Mouse (Mus musculus): ENCODE data around the gene Vac14. TPM values are rescaled to one million over a fixed set of nuclear protein-coding genes. Genes with fewer than 3 reads are reported as not detected.

Gene Vac14
- polyA plus RNA-seq, 1 experiment from 2014 or later = 27.0 TPM

DNA sequence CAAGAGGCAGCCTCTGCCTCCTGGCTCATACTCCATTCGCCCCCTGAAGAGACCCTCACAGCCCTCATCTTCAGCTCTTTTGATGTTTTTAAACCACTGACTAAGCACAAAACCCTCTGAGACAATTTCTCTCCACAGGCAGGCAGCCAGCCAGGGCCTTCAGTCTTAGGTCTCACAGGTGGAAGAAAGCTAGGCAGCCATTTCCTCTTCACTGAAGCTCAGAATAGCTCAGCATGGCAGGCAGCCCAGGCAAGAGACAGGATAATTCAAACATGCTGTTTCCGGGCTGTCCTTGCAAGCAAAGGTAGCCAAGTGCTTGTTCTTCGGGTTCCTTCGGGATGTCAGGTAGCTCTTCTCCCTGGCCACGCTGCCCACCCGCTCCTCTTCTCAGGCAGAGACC is 52.9 kb downstream of the Vac14 start:
- H3K36me3 ChIP-seq (replicated peaks) = peaks cover 40% of the 10 kb centered on the region
- ATAC-seq (ENCODE audit: low FRiP score) = no peak
- no peaks in the 10 kb centered on the region for H3K9me3 ChIP-seq
- no peak overlapping the region for H3K4me2 ChIP-seq
- no peaks in the 10 kb centered on the region for H3K27me3 ChIP-seq
- WGBS = 90% methylated on average over 6 of the region's 6 CpGs
- H3K27ac ChIP-seq = no peak overlapping the region
- H3K4me3 ChIP-seq (replicated peaks) = no peak overlapping the region
- no peaks in the 10 kb centered on the region for H3K4me1 ChIP-seq
- no peak overlapping the region for H3K9ac ChIP-seq

DNA sequence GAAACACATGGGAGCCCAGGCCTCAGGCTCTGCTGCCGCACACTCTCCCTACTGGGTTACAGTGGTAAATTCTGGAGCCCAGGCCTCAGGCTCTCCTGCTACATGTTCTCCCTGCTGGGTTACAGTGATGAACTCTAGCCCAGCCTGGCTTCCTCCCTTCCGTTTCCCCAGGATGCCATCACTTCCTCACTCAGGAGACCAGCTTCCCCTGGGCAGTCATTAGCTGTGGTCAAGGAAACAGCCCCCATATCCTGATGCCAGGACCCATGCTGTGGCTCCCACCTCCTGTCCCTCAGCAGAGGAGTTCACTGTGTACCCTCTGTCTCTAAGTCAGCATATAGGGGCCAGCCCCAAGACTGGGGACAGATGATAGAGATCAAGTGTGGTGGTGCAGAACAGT is 53.7 kb downstream of the Vac14 start:
- H3K27ac ChIP-seq = no peak overlapping the region
- H3K4me1 ChIP-seq = no peaks in the 10 kb centered on the region
- 85% methylated on average over 2 of the region's 2 CpGs for WGBS
- no peak overlapping the region for H3K9ac ChIP-seq
- no peaks in the 10 kb centered on the region for H3K27me3 ChIP-seq
- no peaks in the 10 kb centered on the region for H3K9me3 ChIP-seq
- H3K36me3 ChIP-seq (replicated peaks) = peaks cover 42% of the 10 kb centered on the region
- H3K4me3 ChIP-seq (replicated peaks) = no peak overlapping the region
- H3K4me2 ChIP-seq = no peak overlapping the region
- no peak for ATAC-seq (ENCODE audit: low FRiP score)

DNA sequence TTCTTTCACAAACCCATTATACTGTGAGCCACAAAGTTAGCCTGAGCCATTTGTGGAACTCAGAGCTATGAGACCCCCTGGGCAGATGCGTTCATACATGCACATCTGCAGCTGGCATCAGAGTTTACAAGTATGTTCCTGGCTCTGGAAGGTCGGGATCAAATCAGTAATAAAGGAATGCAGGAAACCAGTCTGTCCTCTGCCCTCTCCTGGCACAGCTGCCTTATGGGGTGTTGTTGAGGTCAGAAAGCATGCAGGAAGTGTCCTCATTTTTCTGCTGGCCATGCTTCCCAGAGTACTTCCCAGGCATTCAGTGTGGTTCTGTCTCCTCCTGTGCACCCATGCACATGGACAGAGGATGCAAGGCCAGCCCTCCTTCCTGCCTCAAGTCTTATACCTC is 54.8 kb downstream of the Vac14 start:
- Histone ChIP-seq H3K9me3 (no peaks in the 10 kb centered on the region), H3K27me3 (no peaks in the 10 kb centered on the region), H3K4me1 (no peaks in the 10 kb centered on the region), H3K9ac (no peak overlapping the region), H3K27ac (no peak overlapping the region), H3K4me2 (no peak overlapping the region), H3K36me3 (replicated peaks) (peaks cover 42% of the 10 kb centered on the region), H3K4me3 (replicated peaks) (no peak overlapping the region)
- WGBS = 89% methylated on average over 2 of the region's 2 CpGs
- no peak for ATAC-seq (ENCODE audit: low FRiP score)

DNA sequence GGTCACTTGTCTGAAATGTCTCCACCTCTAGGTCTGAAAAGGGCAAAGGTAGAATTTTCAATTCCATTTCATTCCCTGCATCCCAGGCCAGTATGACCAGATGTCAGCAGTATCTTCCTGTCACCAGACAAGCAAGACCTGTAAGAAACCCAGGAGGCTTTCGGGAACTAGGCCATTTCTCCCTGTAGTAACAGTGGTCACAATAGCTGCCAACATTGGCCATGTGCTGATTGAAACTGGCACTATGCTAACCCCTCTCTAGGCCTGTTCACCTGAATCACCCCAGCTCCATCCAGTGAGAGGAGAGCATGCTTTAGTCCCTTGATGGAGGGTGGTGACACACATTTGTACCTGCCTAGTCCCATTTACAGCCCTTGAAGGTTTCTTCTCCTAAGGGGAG is 56.2 kb downstream of the Vac14 start:
- Histone ChIP-seq H3K4me3 (replicated peaks) (no peak overlapping the region), H3K9ac (no peak overlapping the region), H3K4me1 (no peaks in the 10 kb centered on the region), H3K36me3 (replicated peaks) (peaks cover 47% of the 10 kb centered on the region), H3K27me3 (no peaks in the 10 kb centered on the region), H3K9me3 (no peaks in the 10 kb centered on the region), H3K4me2 (no peak overlapping the region), H3K27ac (no peak overlapping the region)
- no peak for ATAC-seq (ENCODE audit: low FRiP score)
- 93% methylated on average over 1 of the region's 1 CpGs for WGBS

DNA sequence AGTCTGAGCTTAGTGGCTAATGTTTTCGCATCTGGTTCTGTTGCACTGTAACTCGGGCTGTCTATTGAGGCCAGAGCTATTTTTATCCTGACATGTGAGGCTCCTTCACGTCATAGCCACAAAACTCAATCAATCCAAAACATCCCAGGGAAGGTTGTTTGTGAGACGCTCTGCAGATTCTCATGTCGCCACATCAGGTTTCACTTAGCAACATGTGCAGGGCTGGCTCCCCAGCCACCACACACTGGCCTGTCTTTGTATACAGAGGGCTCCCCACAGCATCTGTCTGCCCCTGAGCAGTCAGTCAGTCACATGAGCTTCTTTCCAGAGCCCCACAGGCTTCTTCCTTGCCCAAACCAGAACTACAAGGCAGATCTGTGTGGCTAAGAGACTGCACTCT is 58.3 kb downstream of the Vac14 start:
- Histone ChIP-seq H3K4me3 (replicated peaks) (no peak overlapping the region), H3K4me1 (no peaks in the 10 kb centered on the region), H3K27ac (no peak overlapping the region), H3K27me3 (no peaks in the 10 kb centered on the region), H3K9me3 (no peaks in the 10 kb centered on the region), H3K9ac (no peak overlapping the region), H3K4me2 (no peak overlapping the region), H3K36me3 (replicated peaks) (peaks cover 43% of the 10 kb centered on the region)
- 93% methylated on average over 5 of the region's 5 CpGs for whole genome bisulfite sequencing
- ATAC-seq (ENCODE audit: low FRiP score) = no peak

DNA sequence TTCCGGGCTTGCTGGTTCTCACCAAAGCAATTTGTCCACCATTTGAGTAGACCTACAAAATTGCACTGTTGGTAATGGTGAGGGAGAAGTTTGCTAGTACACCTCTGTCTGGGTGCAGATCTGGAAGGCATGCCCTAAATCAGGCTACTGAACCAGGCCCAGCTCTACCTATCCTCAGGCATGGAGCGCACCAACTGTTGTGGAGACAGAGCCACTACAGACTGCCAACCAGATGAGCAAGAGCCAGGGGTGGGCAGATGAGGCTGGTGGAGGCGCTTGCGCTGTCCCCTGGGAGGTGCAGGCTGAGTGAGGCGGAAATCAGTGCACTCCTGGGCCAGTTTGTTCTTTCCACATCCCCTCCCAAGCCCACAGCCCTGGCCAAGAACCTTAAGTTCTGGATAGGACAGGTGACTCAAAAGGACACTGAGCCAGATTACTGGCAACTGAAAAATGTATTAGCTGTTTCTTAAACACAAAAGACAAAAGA is 58.8 kb downstream of the Vac14 start:
- no peaks in the 10 kb centered on the region for H3K27me3 ChIP-seq
- H3K4me1 ChIP-seq = no peaks in the 10 kb centered on the region
- no peak for ATAC-seq (ENCODE audit: low FRiP score)
- no peak overlapping the region for H3K4me2 ChIP-seq
- H3K9me3 ChIP-seq = no peaks in the 10 kb centered on the region
- H3K27ac ChIP-seq = no peak overlapping the region
- peaks cover 38% of the 10 kb centered on the region for H3K36me3 ChIP-seq (replicated peaks)
- H3K4me3 ChIP-seq (replicated peaks) = no peak overlapping the region
- H3K9ac ChIP-seq = no peak overlapping the region
- WGBS = 88% methylated on average over 5 of the region's 5 CpGs

DNA sequence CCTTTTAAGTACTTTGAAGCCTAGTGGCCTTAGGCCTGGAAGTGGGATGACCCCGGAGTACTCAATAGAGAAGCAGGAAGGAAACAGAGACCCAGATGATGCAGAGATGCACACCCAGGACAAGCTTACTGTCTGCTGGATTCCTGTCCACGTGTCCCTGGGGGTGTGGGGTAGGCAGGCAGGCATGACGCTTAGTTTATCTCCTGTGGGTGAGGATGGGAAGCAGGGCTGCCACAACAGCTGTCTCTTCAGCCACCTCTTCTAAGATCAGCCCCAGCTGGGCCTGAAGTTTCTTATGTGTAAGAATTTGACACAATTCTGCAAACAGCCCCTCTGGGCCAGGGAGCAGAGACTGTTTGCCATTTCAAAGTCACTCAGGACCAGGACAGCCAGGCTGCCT is 60.6 kb downstream of the Vac14 start:
- H3K4me1 ChIP-seq = no peaks in the 10 kb centered on the region
- H3K4me3 ChIP-seq (replicated peaks) = no peak overlapping the region
- peaks cover 43% of the 10 kb centered on the region for H3K36me3 ChIP-seq (replicated peaks)
- ATAC-seq (ENCODE audit: low FRiP score) = no peak
- H3K9me3 ChIP-seq = no peaks in the 10 kb centered on the region
- H3K9ac ChIP-seq = no peak overlapping the region
- no peak overlapping the region for H3K27ac ChIP-seq
- H3K27me3 ChIP-seq = no peaks in the 10 kb centered on the region
- 75% methylated on average over 3 of the region's 3 CpGs for WGBS
- H3K4me2 ChIP-seq = no peak overlapping the region

DNA sequence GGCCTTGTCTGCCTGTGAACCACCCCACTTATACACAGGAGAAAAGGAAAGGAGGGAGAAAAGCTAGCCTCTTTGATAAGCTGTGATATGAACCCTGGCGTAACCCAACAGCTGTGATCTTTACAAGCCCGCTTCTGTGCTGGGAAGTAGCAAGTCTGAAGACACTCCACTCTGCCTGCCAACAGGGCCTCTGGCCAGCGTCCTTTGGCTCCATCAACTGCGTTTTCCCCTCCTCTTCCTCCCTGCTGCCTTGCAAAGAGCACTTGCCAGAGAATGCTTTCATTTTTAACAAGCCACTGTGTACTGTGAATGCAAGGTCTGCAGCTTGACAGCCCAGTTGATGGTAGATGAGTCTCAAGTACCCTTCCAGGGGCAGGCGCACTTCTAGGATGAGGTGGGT is 69.3 kb downstream of the Vac14 start:
- WGBS = 94% methylated on average over 5 of the region's 5 CpGs
- Histone ChIP-seq H3K27me3 (no peaks in the 10 kb centered on the region), H3K27ac (no peak overlapping the region), H3K9ac (no peak overlapping the region), H3K4me1 (no peaks in the 10 kb centered on the region), H3K36me3 (replicated peaks) (peaks cover 46% of the 10 kb centered on the region), H3K4me2 (no peak overlapping the region), H3K9me3 (no peaks in the 10 kb centered on the region), H3K4me3 (replicated peaks) (no peak overlapping the region)
- no peak for ATAC-seq (ENCODE audit: low FRiP score)

DNA sequence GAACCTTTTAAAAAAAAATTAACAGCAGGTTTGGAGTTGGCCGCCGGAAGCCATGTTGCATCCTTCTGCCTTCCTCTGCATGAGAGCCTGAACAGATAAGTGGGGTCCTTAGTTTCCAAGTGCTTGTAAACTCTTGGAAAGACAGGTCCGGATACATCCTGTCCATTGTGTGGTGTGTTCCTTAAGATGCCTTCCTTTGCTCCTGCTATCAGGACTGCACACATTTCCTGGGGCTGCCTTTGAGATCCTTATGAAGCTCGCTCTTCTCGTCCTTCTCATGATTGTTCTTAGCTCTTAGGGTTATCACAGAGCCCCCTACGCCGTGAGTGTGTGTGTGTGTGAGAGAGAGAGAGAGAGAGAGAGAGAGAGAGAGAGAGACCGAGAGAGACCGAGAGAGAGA is 71.6 kb downstream of the Vac14 start:
- peaks cover 29% of the 10 kb centered on the region for H3K36me3 ChIP-seq (replicated peaks)
- H3K4me3 ChIP-seq (replicated peaks) = no peak overlapping the region
- H3K4me1 ChIP-seq = no peaks in the 10 kb centered on the region
- H3K27ac ChIP-seq = no peak overlapping the region
- ATAC-seq (ENCODE audit: low FRiP score) = no peak
- 81% methylated on average over 9 of the region's 9 CpGs for WGBS
- no peak overlapping the region for H3K9ac ChIP-seq
- no peaks in the 10 kb centered on the region for H3K9me3 ChIP-seq
- no peaks in the 10 kb centered on the region for H3K27me3 ChIP-seq
- H3K4me2 ChIP-seq = no peak overlapping the region

DNA sequence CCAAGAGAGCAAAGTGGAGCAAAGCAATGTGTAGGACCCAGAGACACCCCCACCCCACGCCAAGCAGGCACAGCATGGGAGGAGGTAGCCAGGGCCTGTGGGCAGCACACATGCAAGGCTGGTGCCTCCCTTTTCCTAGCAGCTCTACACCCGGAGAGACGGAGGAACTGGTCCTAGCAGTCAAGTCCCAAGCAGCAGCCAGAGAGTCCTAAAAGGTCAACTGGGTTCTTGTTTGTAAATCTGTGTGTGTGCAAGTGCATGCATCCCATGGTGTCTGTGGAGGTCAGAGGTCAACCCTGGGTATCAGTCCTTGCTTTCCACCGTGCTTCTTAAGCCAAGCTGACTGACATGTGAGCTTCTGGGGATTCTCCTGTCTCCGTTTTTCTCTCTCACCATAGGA is 75.8 kb downstream of the Vac14 start:
- no peak overlapping the region for H3K27ac ChIP-seq
- no peak for ATAC-seq (ENCODE audit: low FRiP score)
- no peaks in the 10 kb centered on the region for H3K4me1 ChIP-seq
- no peak overlapping the region for H3K4me2 ChIP-seq
- no peaks in the 10 kb centered on the region for H3K27me3 ChIP-seq
- peaks cover 15% of the 10 kb centered on the region for H3K36me3 ChIP-seq (replicated peaks)
- 80% methylated on average over 5 of the region's 5 CpGs for WGBS
- no peak overlapping the region for H3K4me3 ChIP-seq (replicated peaks)
- H3K9me3 ChIP-seq = no peaks in the 10 kb centered on the region
- H3K9ac ChIP-seq = no peak overlapping the region

DNA sequence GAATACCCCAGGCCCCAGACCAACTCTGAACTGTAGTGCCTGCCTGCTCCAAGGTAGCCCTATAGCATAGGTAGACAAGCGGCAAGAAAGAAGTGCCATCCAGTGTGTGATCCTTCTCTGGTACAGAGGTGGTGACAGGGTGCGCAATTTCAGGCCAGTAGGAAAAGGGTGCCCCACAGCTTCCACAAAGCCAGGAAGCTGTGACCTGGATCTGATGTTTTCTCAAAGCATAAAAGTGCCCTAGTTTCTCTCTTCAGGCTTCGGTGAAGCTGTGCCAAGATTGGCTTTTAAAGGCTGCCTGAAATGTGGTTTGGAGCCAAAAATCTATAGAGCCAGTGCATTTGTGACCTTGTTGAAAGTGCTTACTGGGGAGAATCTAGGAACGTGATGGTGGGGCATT is 76.4 kb downstream of the Vac14 start:
- no peak overlapping the region for H3K9ac ChIP-seq
- H3K4me2 ChIP-seq = no peak overlapping the region
- no peaks in the 10 kb centered on the region for H3K27me3 ChIP-seq
- no peak for ATAC-seq (ENCODE audit: low FRiP score)
- H3K9me3 ChIP-seq = no peaks in the 10 kb centered on the region
- no peak overlapping the region for H3K4me3 ChIP-seq (replicated peaks)
- peaks cover 11% of the 10 kb centered on the region; the same call in 1 of the 2 replicates for H3K36me3 ChIP-seq (replicated peaks)
- H3K4me1 ChIP-seq = no peaks in the 10 kb centered on the region
- WGBS = 98% methylated on average over 4 of the region's 4 CpGs
- H3K27ac ChIP-seq = no peak overlapping the region

DNA sequence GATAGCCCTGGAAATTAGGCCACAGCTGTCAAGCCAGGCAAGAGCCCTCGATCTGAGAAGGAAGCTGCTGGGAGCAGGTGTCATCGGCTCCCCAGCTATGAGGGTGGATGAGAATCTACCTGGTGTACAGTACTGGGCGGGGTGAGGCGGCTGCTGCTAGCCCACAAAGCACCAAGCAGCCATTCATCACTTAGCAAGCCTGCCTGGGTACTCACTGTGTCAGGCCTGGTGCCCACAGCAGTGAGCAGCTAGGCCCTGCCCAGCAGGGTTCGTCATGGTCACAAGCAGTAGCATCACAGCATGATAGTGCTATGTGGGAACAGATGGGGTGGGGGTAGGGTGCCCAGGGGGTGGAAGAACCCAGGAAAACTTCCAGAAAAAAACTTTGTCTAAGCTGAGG is 77.0 kb downstream of the Vac14 start:
- H3K4me3 ChIP-seq (replicated peaks) = no peak overlapping the region
- H3K36me3 ChIP-seq (replicated peaks) = peaks cover 11% of the 10 kb centered on the region; the same call in 1 of the 2 replicates
- H3K27me3 ChIP-seq = no peaks in the 10 kb centered on the region
- H3K27ac ChIP-seq = no peak overlapping the region
- H3K4me2 ChIP-seq = no peak overlapping the region
- no peak overlapping the region for H3K9ac ChIP-seq
- H3K4me1 ChIP-seq = no peaks in the 10 kb centered on the region
- WGBS = 84% methylated on average over 5 of the region's 5 CpGs
- no peaks in the 10 kb centered on the region for H3K9me3 ChIP-seq
- ATAC-seq (ENCODE audit: low FRiP score) = no peak

DNA sequence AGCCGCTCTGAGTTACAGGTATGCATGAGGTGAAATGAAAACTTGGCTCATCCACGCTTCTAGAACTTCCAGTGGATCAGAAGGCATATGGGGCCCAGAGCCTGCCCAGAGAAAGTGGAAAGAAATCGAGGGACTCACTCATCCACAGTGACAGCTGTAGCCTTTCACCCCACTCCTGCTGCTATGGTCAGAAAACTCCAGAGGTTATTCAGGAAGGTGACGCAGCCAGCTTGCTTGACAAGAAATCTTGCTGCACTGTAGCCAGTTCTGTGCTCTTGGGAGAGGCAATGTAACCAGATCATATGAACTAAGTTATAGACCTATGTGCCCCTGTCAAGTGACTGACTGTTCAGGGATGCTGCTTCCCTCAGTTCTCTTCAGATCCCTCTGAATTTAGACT is 77.7 kb downstream of the Vac14 start:
- Histone ChIP-seq H3K4me3 (replicated peaks) (no peak overlapping the region), H3K27ac (no peak overlapping the region), H3K9me3 (no peaks in the 10 kb centered on the region), H3K27me3 (no peaks in the 10 kb centered on the region), H3K36me3 (replicated peaks) (peaks cover 10% of the 10 kb centered on the region; the same call in 1 of the 2 replicates), H3K9ac (no peak overlapping the region), H3K4me2 (no peak overlapping the region), H3K4me1 (no peaks in the 10 kb centered on the region)
- ATAC-seq (ENCODE audit: low FRiP score) = no peak
- 92% methylated on average over 4 of the region's 4 CpGs for WGBS

DNA sequence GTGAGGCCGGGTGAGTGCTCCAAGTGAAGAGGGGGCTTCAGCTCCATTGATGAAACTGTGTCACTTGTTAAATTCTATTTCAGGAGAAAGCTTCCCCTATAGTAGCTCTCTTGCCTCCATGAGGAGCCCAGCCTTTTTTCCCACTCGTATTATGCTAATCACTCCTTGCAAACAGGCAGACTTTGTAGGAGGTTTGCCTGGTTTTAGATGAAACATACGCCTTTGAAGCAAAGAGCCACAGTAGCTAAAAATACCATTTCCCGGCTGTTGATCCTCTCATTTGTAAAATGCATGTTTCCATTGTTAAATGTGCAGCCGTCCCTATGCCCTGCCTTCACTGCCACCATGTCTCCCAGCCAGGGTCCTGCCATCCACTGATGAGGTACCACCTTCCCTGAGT is 79.2 kb downstream of the Vac14 start:
- Histone ChIP-seq H3K27ac (no peak overlapping the region), H3K9me3 (no peaks in the 10 kb centered on the region), H3K4me2 (no peak overlapping the region), H3K4me1 (no peaks in the 10 kb centered on the region), H3K9ac (no peak overlapping the region), H3K27me3 (no peaks in the 10 kb centered on the region), H3K36me3 (replicated peaks) (peaks cover 17% of the 10 kb centered on the region; the same call in 1 of the 2 replicates), H3K4me3 (replicated peaks) (no peak overlapping the region)
- no peak for ATAC-seq (ENCODE audit: low FRiP score)
- WGBS = 83% methylated on average over 5 of the region's 5 CpGs

Measured in forebrain, embryonic 12.5 days (tissue).